Mouse (Mus musculus): Measurements from ENCODE around the gene S1pr1. TPM values are rescaled to one million over a fixed set of nuclear protein-coding genes. Genes with fewer than 3 reads are reported as not detected.

The S1pr1 gene
- polyA plus RNA-seq, 1 experiment, result 58.0 TPM

DNA sequence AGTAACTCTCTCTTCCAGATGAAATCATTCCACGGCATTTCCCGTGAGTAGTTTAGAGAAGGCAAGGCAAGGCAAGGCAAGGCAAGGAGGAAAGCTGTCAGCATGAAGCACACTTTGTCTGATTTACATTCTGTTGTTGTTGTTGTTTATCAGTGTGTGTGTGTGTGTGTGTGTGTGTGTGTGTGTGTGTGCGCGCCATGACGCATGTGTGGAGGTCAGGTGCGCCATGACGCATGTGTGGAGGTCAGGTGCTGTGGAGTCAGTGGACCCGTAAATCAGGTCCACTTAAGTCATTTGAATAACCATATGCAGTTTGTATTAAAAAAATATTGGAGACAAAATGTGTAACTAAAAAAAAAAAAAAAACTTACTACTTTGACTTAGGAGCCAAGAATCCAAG is 11.2 kb downstream of the S1pr1 start:
- peak overlapping the region; percentile 76 for H3K27ac ChIP-seq (ENCODE audit: insufficient read depth, low read depth, low read length)
- no peak overlapping the region for H3K4me3 ChIP-seq (ENCODE audit: insufficient read depth, low read length)
- H3K4me1 ChIP-seq (ENCODE audit: control insufficient read depth, insufficient read depth, low read length), result peaks cover 45% of the 10 kb centered on the region
- no peak for TF ChIP-seq CTCF (IDR thresholded peaks at IDR 0.05; ENCODE audit: low read depth, low read length)
- no peak for TF ChIP-seq POLR2A (IDR thresholded peaks at IDR 0.05; ENCODE audit: borderline replicate concordance, low read depth, low read length)

- Histone ChIP-seq H3K27ac (ENCODE audit: insufficient read depth, low read depth, low read length) (peak overlapping the region; percentile 28; the same call in 1 of the 2 replicates), H3K4me3 (ENCODE audit: insufficient read depth, low read length) (no peak overlapping the region), H3K4me1 (ENCODE audit: control insufficient read depth, insufficient read depth, low read length) (peaks cover 60% of the 10 kb centered on the region)
- no peak for TF ChIP-seq POLR2A (IDR thresholded peaks at IDR 0.05; ENCODE audit: borderline replicate concordance, low read depth, low read length)
- no peak for TF ChIP-seq CTCF (IDR thresholded peaks at IDR 0.05; ENCODE audit: low read depth, low read length)
Observed at GRCm38 (mm10) chr3:115702089-115702488, 12.8 kb downstream of the S1pr1 start.

- Histone ChIP-seq H3K4me3 (ENCODE audit: insufficient read depth, low read length) (peak overlapping the region; percentile 34), H3K27ac (ENCODE audit: insufficient read depth, low read depth, low read length) (peak overlapping the region; percentile 99), H3K4me1 (ENCODE audit: control insufficient read depth, insufficient read depth, low read length) (peaks cover 83% of the 10 kb centered on the region)
- TF ChIP-seq CTCF (IDR thresholded peaks at IDR 0.05; ENCODE audit: low read depth, low read length) (no peak), POLR2A (IDR thresholded peaks at IDR 0.05; ENCODE audit: borderline replicate concordance, low read depth, low read length) (no peak)
Observed at GRCm38 (mm10) chr3:115695194-115695891, 19.5 kb downstream of the S1pr1 start.

DNA sequence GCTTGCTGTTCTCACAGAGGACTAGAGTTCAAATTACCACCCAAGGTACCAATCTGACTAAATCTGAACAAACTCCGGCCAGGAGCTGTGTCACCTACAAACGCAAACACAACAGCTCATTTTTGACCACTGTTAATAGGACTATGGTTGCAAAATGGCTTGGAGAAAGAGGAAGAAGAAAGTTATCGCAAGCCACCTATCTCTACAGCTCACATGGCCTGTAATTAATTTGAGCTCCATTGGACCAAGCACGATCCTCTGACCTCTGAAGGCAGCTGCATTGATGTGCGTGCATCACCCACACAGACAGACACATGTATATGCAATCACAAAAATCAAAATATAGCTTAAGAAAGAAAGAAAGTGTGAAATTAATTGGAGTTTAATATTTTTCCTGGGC is 20.7 kb downstream of the S1pr1 start:
- TF ChIP-seq POLR2A (IDR thresholded peaks at IDR 0.05; ENCODE audit: borderline replicate concordance, low read depth, low read length), result no peak
- no peak for TF ChIP-seq CTCF (IDR thresholded peaks at IDR 0.05; ENCODE audit: low read depth, low read length)
- H3K4me1 ChIP-seq (ENCODE audit: control insufficient read depth, insufficient read depth, low read length), result peaks cover 83% of the 10 kb centered on the region
- H3K4me3 ChIP-seq (ENCODE audit: insufficient read depth, low read length), result no peak overlapping the region
- peak overlapping the region; percentile 73 for H3K27ac ChIP-seq (ENCODE audit: insufficient read depth, low read depth, low read length)

- Histone ChIP-seq H3K4me1 (ENCODE audit: control insufficient read depth, insufficient read depth, low read length) (peaks cover 79% of the 10 kb centered on the region), H3K4me3 (ENCODE audit: insufficient read depth, low read length) (no peak overlapping the region), H3K27ac (ENCODE audit: insufficient read depth, low read depth, low read length) (peak overlapping the region; percentile 73)
- TF ChIP-seq POLR2A (IDR thresholded peaks at IDR 0.05; ENCODE audit: borderline replicate concordance, low read depth, low read length) (no peak), CTCF (IDR thresholded peaks at IDR 0.05; ENCODE audit: low read depth, low read length) (no peak)
Observed at GRCm38 (mm10) chr3:115693390-115693789, 21.5 kb downstream of the S1pr1 start.

- H3K4me3 ChIP-seq (ENCODE audit: insufficient read depth, low read length), result no peak overlapping the region
- peak overlapping the region; percentile 73 for H3K27ac ChIP-seq (ENCODE audit: insufficient read depth, low read depth, low read length)
- H3K4me1 ChIP-seq (ENCODE audit: control insufficient read depth, insufficient read depth, low read length), result peaks cover 79% of the 10 kb centered on the region
- TF ChIP-seq POLR2A (IDR thresholded peaks at IDR 0.05; ENCODE audit: borderline replicate concordance, low read depth, low read length) (no peak), CTCF (IDR thresholded peaks at IDR 0.05; ENCODE audit: low read depth, low read length) (no peak)
Observed at GRCm38 (mm10) chr3:115692857-115693256, 22.0 kb downstream of the S1pr1 start.

DNA sequence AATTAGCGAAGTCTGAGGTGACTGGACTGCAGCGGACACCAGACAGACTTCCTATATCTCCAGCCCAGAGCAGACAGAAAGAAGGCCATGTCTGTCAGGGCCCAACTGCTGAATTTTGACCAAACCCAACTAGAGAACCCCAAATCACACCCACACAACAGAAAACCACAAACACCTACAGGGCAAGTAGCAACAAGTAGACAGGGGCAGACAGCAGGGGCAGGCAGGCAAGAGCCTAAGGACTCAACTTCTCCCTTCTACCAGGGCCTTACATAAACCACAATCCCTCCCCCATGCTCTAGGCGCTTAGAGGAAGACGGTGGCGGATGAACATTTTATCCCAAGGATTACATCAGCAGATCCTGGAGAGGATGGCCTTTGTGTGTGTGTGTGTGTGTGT is 22.5 kb downstream of the S1pr1 start:
- H3K4me1 ChIP-seq (ENCODE audit: control insufficient read depth, insufficient read depth, low read length), result peaks cover 79% of the 10 kb centered on the region
- H3K4me3 ChIP-seq (ENCODE audit: insufficient read depth, low read length), result no peak overlapping the region
- H3K27ac ChIP-seq (ENCODE audit: insufficient read depth, low read depth, low read length), result peak overlapping the region; percentile 99

GRCm38 (mm10) chr3:115689920-115690319 is 25.0 kb downstream of the S1pr1 start:
- TF ChIP-seq POLR2A (IDR thresholded peaks at IDR 0.05; ENCODE audit: borderline replicate concordance, low read depth, low read length) (no peak), CTCF (IDR thresholded peaks at IDR 0.05; ENCODE audit: low read depth, low read length) (no peak)
- Histone ChIP-seq H3K4me1 (ENCODE audit: control insufficient read depth, insufficient read depth, low read length) (peaks cover 71% of the 10 kb centered on the region), H3K27ac (ENCODE audit: insufficient read depth, low read depth, low read length) (peak overlapping the region; percentile 99), H3K4me3 (ENCODE audit: insufficient read depth, low read length) (peak overlapping the region; percentile 13; the same call in 1 of the 2 replicates)

More for the DNA sequence above, 22.5 kb downstream of the S1pr1 start:
- no peak for TF ChIP-seq POLR2A (IDR thresholded peaks at IDR 0.05; ENCODE audit: borderline replicate concordance, low read depth, low read length)
- no peak for TF ChIP-seq CTCF (IDR thresholded peaks at IDR 0.05; ENCODE audit: low read depth, low read length)

GRCm38 (mm10) chr3:115689352-115689751 is 25.5 kb downstream of the S1pr1 start:
- Histone ChIP-seq H3K4me1 (ENCODE audit: control insufficient read depth, insufficient read depth, low read length) (peaks cover 70% of the 10 kb centered on the region), H3K4me3 (ENCODE audit: insufficient read depth, low read length) (no peak overlapping the region), H3K27ac (ENCODE audit: insufficient read depth, low read depth, low read length) (peak overlapping the region; percentile 99)
- TF ChIP-seq CTCF (IDR thresholded peaks at IDR 0.05; ENCODE audit: low read depth, low read length) (no peak), POLR2A (IDR thresholded peaks at IDR 0.05; ENCODE audit: borderline replicate concordance, low read depth, low read length) (no peak)

- TF ChIP-seq POLR2A (IDR thresholded peaks at IDR 0.05; ENCODE audit: borderline replicate concordance, low read depth, low read length) (no peak), CTCF (IDR thresholded peaks at IDR 0.05; ENCODE audit: low read depth, low read length) (no peak)
- H3K27ac ChIP-seq (ENCODE audit: insufficient read depth, low read depth, low read length), result peak overlapping the region; percentile 99
- no peak overlapping the region for H3K4me3 ChIP-seq (ENCODE audit: insufficient read depth, low read length)
- H3K4me1 ChIP-seq (ENCODE audit: control insufficient read depth, insufficient read depth, low read length), result peaks cover 59% of the 10 kb centered on the region
Observed at GRCm38 (mm10) chr3:115687821-115688220, 27.1 kb downstream of the S1pr1 start.
